Mouse (Mus musculus) lung, postnatal 4 days (tissue): ENCODE measurements around the gene Nipsnap1.

ENCODE experiments used
- DNase-seq, 2 experiments: peaks; one replicate each; pipeline ENCODE4 v3.0.0; 2021

Gene Nipsnap1

DNA sequence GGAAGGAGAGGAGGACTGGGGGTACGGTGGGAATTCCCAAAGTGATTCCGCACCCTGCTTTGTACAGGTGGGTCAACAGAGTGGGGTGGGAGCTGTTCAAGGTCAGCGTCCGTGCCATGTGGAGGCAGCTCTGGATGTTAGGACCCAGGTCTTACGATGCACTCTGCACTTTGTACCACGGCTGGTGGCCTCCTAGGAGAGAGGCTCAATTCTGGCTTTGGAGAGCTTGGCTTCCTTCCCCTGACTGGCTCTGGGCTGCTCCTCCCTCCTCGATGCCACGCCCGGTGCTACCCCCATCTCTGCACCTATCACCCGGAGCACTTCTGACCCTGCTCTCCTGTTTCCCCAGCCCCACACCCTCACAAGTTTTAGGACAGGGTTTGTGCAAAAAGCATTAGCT, 800 bp downstream of the Nipsnap1 start:
- no peak for DNase-seq

- no peak for DNase-seq
Measured at GRCm38 (mm10) chr11:4881087-4881486, 7.3 kb downstream of the Nipsnap1 start.

- peak; percentile 77 to 89 for DNase-seq
Measured at GRCm38 (mm10) chr11:4882892-4883627, 9.3 kb downstream of the Nipsnap1 start.

GRCm38 (mm10) chr11:4885385-4885903, 11.7 kb downstream of the Nipsnap1 start:
- peak in 1 of 2 experiments; percentile 60 for DNase-seq

DNA sequence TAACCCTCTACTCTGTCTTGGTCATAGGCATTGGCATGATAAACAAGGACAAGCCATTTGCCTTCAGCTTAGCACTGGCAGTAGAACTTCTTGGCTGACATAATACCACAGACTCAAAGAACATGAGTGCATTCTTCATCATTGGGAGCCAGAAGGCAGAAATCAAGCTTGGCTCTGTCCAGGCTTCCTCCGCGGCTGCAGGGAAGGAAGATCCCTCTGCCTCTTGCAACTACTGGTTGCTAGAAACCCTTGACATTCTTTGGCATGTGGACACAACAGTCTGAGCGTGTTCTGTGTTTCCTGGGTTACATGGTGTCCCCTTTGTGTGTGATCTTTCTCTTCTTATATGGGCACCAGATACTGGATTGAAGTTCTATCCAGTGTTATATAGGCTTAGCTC, 13.2 kb downstream of the Nipsnap1 start:
- DNase-seq = no peak

DNA sequence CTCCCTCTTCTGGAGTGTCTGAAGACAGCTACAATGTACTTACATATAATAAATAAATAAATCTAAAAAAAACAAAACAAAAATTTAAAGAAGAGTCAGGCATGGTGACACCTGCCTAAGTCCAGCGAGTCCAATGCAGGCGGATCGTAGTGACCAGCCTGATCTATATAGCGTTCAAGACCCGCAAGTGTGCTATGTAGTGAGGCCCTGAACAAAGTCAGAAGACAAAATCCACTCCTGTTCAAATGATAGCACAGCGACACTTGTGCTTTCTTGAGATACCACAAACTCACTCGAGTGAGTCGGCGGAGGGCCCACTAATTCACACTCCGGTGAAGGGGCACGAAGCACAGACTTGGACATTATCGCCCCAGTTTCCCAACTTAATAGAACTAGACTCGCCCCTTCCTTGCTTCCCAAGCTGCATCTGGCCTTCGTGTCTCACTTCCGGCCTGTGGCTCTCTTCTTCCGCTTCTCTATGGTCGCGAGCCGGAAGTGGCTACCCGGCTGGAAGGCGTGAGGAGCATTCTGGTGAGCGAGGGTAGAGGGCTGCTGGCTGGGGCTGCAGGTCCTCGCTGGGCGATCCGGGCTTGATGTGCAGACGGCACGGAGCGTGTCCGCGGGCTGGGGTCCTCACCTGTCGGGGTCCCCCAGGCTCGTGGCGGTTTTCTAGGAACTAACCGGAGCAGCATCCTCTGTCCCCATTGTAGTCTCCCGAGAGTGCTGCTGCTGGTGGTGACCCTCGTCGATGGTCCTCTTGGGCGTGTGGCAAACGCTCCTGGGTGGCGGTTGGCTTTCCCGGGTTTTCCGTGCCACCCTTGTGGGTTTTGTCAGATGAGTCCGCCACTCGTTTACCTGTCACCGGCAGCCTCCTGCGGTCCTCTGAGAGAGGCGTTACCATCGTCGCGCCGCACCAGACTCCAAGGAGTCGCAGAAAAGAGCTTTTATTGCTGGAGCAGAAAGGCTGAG, 21.4 kb downstream of the Nipsnap1 start, which contains the start of gene Thoc5:
TSS of gene Thoc5 (plus strand) at position 473 of the 969 bp plus-strand sequence.
- peak; percentile 84 to 86 for DNase-seq

DNA sequence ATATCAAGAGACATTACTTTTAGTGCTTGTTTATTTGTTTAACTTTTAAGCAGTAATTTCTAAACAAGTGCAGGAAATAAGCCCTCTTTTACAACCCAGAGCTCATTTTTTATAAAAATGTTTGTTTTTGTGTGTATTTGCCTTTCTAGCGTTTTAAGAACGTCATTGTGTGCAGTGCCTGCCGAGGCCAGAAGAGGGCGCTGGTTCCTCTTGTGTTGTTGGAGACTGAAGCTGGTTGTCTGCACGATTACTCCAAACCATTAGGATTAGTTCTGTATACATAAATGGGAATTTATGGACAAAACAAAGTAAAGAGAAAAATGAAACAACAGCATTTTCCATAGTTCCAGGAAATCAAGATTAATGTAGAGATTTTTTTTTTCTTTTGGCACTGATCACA, 26.7 kb downstream of the Nipsnap1 start:
- DNase-seq = no peak

GRCm38 (mm10) chr11:4901956-4902355, 28.2 kb downstream of the Nipsnap1 start:
- DNase-seq = no peak

- no peak for DNase-seq
Measured at GRCm38 (mm10) chr11:4906231-4906630, 32.5 kb downstream of the Nipsnap1 start.

- peak; percentile 29 to 62 for DNase-seq
Measured at GRCm38 (mm10) chr11:4916068-4916467, 42.3 kb downstream of the Nipsnap1 start.

- DNase-seq = no peak
Measured at GRCm38 (mm10) chr11:4921281-4921680, 47.5 kb downstream of the Nipsnap1 start.

- DNase-seq = no peak
Measured at GRCm38 (mm10) chr11:4921751-4922150, 48.0 kb downstream of the Nipsnap1 start.

GRCm38 (mm10) chr11:4927224-4927623, 53.5 kb downstream of the Nipsnap1 start:
- DNase-seq = no peak

GRCm38 (mm10) chr11:4931009-4931601, 57.4 kb downstream of the Nipsnap1 start:
- DNase-seq = no peak

- no peak for DNase-seq
Measured at GRCm38 (mm10) chr11:4936243-4936642, 62.5 kb downstream of the Nipsnap1 start.
